Comparison of ENCODE assay signal across 24 mouse cellular contexts in genomic region chr5:92121636-92122035, GRCm38 (mm10).
"Had no signal": no experiment of that assay in that cellular context is flagged by ENCODE, and none has a peak within 500 bp of the region (broad histone marks: within the 10 kb centered on the region; RNA-seq: fewer than 3 reads in every experiment).

No protein-coding gene starts in this region.

- H3K9me3 ChIP-seq: heart, embryonic 10.5 days; hindbrain, embryonic 10.5 days; hindbrain, embryonic 13.5 days; hindbrain, embryonic 15.5 days; limb, embryonic 10.5 days; limb, embryonic 12.5 days had no signal

- DNase-seq: gastrocnemius, adult 2 months; gastrocnemius, postnatal 10 days; gastrocnemius, postnatal 25 days; heart, adult 18-20 months; heart, postnatal 10 days; heart, postnatal 4 days; kidney, adult 18-20 months; kidney, adult 8-10 months; kidney, postnatal 10 days; kidney, postnatal 25 days; kidney, postnatal 4 days had no signal

- ATAC-seq: hindbrain, postnatal 0 days; intestine, embryonic 16.5 days had no signal

- H3K9ac ChIP-seq: heart, embryonic 12.5 days; hindbrain, embryonic 13.5 days; hindbrain, embryonic 15.5 days; limb, embryonic 12.5 days; liver, embryonic 14.5 days had no signal

- H3K27me3 ChIP-seq: heart, embryonic 12.5 days; hindbrain, embryonic 13.5 days; hindbrain, embryonic 15.5 days; limb, embryonic 12.5 days had no signal

- H3K4me1 ChIP-seq: hindbrain, embryonic 10.5 days; hindbrain, embryonic 13.5 days; hindbrain, embryonic 15.5 days; limb, embryonic 10.5 days; limb, embryonic 12.5 days had no signal

- H3K4me3 ChIP-seq: gastrocnemius, adult 2 months; heart, embryonic 10.5 days; heart, embryonic 12.5 days; hindbrain, embryonic 10.5 days; hindbrain, embryonic 13.5 days; hindbrain, embryonic 15.5 days; layer of hippocampus, adult 2 months; left cerebral cortex, adult 2 months; limb, embryonic 10.5 days; limb, embryonic 12.5 days had no signal

- H3K27ac ChIP-seq: gastrocnemius, adult 2 months; heart, embryonic 10.5 days; hindbrain, embryonic 10.5 days; hindbrain, embryonic 13.5 days; hindbrain, embryonic 15.5 days; hindbrain, postnatal 0 days; layer of hippocampus, adult 2 months; left cerebral cortex, adult 2 months; limb, embryonic 10.5 days; limb, embryonic 12.5 days; liver, embryonic 14.5 days had no signal

- H3K4me2 ChIP-seq: heart, embryonic 12.5 days; hindbrain, embryonic 13.5 days; hindbrain, embryonic 15.5 days; limb, embryonic 12.5 days; liver, embryonic 11.5 days had no signal
